Mouse (Mus musculus) cerebellum, adult 11 months (tissue): Measurements from ENCODE around the gene Olfr888.

ENCODE experiments used
- DNase-seq: peaks from one replicate; pipeline ENCODE4 v3.0.0; 2022

Olfr888 gene

GRCm38 (mm10) chr9:38107828-38108227, at the start of gene Olfr888:
Gene Olfr888, plus strand, starts transcription at chr9:38108128.
- DNase-seq, result no peak

GRCm38 (mm10) chr9:38061022-38061421, 46.9 kb upstream of the Olfr888 start, which contains the start of gene Olfr885:
Gene Olfr885, plus strand, starts transcription at chr9:38061322.
- DNase-seq, result no peak

- no peak for DNase-seq
Observed at GRCm38 (mm10) chr9:38083772-38084171, 24.2 kb upstream of the Olfr888 start, which contains the start of gene Olfr887. Gene Olfr887, plus strand, starts transcription at chr9:38084072.

GRCm38 (mm10) chr9:38114898-38115297, 7.0 kb downstream of the Olfr888 start, which contains the start of gene Olfr889:
Gene Olfr889, plus strand, starts transcription at chr9:38115198.
- no peak for DNase-seq

- DNase-seq, result no peak
Observed at GRCm38 (mm10) chr9:38142217-38142616, 34.3 kb downstream of the Olfr888 start, which contains the start of gene Olfr890. Gene Olfr890, plus strand, starts transcription at chr9:38142517.
